Mouse (Mus musculus) embryonic facial prominence, embryonic 15.5 days (tissue): ENCODE measurements at regions not wholly inside any gene's neighbourhood (a gene's known extent, or its start where the extent isn't known, plus 50 kb on each side); places are given as distances from the start of the nearest gene placed in this dataset.

Source experiments
- ATAC-seq: fragments of 200-750 bp; cut with Nextera tagmentation; 2 replicates; pipeline ENCODE4 v1.8.0; 2017; ENCODE audit warnings: low read depth, moderate TSS enrichment; ENCODE audit not compliant: insufficient number of reproducible peaks, low FRiP score, low TSS enrichment
- H3K27ac ChIP-seq: fragments of 300-500 bp; sonication (generic); replicated peaks from 2 replicates; pipeline ENCODE4 v1.5.1; 2015; ENCODE audit warnings: mild to moderate bottlenecking, inconsistent platforms
- H3K27me3 ChIP-seq: fragments of 300-500 bp; sonication (generic); 2 replicates; pipeline ENCODE4 v1.6.1; 2015; ENCODE audit warnings: inconsistent platforms
- H3K36me3 ChIP-seq: fragments of 300-500 bp; sonication (generic); 2 replicates; pipeline ENCODE4 v1.6.1; 2015; ENCODE audit warnings: mild to moderate bottlenecking, inconsistent platforms
- H3K4me1 ChIP-seq: fragments of 300-500 bp; sonication (generic); 2 replicates; pipeline ENCODE4 v1.6.1; 2015; ENCODE audit warnings: inconsistent platforms
- H3K4me2 ChIP-seq: fragments of 300-500 bp; sonication (generic); replicated peaks from 2 replicates; pipeline ENCODE4 v1.6.1; 2015; ENCODE audit warnings: mild to moderate bottlenecking, inconsistent platforms
- H3K4me3 ChIP-seq: fragments of 300-500 bp; sonication (generic); replicated peaks from 2 replicates; pipeline ENCODE4 v1.5.1; 2015; ENCODE audit warnings: mild to moderate bottlenecking, inconsistent platforms
- H3K9ac ChIP-seq: fragments of 300-500 bp; sonication (generic); 2 replicates; pipeline ENCODE4 v1.6.1; 2015; ENCODE audit warnings: inconsistent platforms
- H3K9me3 ChIP-seq: fragments of 300-500 bp; sonication (generic); replicated peaks from 2 replicates; pipeline ENCODE4 v1.6.1; 2016; ENCODE audit warnings: inconsistent platforms
- WGBS: fragments of 180-500 bp; shearing (Covaris S2); methylation state at CpG from one replicate; pipeline ENCODE4 v1.1.7; 2015; 5-methylcytosine and 5-hydroxymethylcytosine counted together

DNA sequence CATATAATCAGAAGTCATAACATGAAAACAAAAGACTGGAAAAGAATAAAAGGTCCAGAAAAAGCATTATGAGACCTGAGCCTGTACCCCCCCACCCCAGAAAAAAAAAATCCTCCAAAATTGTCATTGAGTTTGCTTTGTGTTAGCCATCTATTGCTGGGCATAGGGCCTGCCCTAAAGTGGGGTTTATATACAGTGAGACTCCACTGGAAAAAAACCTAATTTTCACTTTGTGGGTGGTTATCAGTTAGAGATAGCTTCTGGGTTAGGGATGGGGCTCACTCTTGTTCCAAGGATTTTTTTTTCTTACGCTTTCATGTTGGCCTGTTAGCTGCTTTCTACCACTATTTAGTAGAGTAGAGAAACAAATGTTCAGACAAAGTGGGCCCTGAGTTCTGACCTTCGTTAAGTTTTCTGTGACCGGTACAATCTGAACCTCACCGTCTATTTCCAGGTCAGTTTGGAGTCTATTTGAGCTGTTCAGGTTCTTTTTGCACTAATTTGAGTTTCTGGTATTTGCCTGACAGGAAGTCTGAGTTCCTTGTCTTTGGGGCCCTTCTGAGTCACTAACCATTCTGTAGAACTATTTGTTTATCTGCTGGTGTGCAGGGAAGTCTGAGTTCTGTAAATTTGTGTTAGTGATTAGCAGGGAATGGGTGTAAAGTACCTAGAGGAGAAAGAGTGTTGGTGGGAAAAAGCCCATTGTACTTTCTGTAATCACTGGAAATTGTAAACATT, 208.1 kb downstream of the Parm1 start:
- Histone ChIP-seq H3K4me2 (no peak overlapping the region), H3K27ac (no peak overlapping the region), H3K4me1 (peaks cover 6% of the 10 kb centered on the region; the same call in 1 of the 2 replicates), H3K36me3 (no peaks in the 10 kb centered on the region), H3K9me3 (no peaks in the 10 kb centered on the region), H3K27me3 (no peaks in the 10 kb centered on the region), H3K4me3 (no peak overlapping the region), H3K9ac (no peak overlapping the region)
- WGBS = 78% methylated on average over 4 of the region's 4 CpGs
- no peak for ATAC-seq

DNA sequence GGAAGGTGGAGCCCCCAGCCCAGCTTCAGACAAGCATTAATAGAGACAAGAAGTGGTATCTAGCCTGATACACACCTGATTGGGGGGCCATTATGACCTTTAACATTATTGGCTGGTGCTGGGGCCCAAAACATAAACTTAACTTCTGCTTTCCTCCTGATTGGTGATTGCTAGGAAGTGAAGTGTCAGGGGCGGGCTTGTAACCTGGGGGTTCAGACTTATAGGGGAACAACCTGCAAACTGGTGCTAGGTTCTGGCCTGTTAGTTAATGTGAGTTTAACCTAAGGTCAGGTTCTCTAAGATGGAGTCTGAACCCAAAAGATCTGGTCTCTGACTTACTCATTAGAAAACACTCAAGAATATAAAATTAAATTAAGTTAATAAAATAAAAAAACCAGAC, 207.5 kb downstream of the Parm1 start:
- Histone ChIP-seq H3K4me3 (no peak overlapping the region), H3K36me3 (no peaks in the 10 kb centered on the region), H3K9me3 (no peaks in the 10 kb centered on the region), H3K4me2 (no peak overlapping the region), H3K27ac (no peak overlapping the region), H3K9ac (no peak overlapping the region), H3K27me3 (no peaks in the 10 kb centered on the region), H3K4me1 (peaks cover 6% of the 10 kb centered on the region; the same call in 1 of the 2 replicates)
- no peak for ATAC-seq
- WGBS = 100% methylated on average over 1 of the region's 1 CpGs

DNA sequence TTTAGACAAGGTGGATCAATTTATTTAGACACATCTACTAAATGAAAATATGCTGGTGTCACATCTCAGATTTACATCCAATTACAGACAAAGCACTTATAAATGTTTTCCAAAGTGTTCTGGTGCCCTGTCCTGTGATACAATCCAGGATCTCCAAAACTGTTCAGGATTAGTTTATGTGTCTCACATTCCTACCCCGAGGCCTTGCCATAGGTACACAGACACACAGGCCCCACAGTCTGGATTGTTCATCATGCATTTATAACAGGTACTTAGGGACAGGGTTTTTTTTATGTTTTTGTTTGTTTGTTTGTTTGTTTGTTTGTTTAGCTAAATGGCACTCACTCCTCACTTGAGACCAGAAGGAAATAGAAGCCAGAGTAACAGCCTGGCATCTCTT, 206.0 kb downstream of the Parm1 start:
- H3K4me3 ChIP-seq = no peak overlapping the region
- WGBS = 41% methylated on average over 1 of the region's 1 CpGs
- H3K4me1 ChIP-seq = peaks cover 6% of the 10 kb centered on the region; the same call in 1 of the 2 replicates
- H3K9ac ChIP-seq = no peak overlapping the region
- H3K36me3 ChIP-seq = no peaks in the 10 kb centered on the region
- H3K27ac ChIP-seq = no peak overlapping the region
- ATAC-seq = no peak
- no peaks in the 10 kb centered on the region for H3K27me3 ChIP-seq
- H3K9me3 ChIP-seq = no peaks in the 10 kb centered on the region
- H3K4me2 ChIP-seq = no peak overlapping the region

DNA sequence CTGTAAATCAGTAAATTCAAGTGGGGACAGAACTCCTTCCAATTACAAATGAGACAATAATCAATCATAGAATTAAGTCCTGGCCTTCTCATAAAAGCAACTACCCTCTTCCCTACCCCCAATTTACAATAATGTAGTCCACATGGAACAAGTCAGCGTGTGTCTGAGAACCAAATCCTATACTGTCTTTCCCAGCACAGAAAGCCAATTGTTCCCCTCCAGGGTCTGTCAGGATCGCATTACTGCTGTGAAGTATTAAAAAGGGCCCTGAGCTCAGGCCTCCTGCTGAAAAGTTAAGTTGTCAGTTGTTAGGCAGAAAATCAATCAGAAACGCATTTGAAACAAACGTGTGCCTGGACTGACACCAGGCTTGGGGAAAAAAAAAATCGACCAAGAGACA, 205.6 kb downstream of the Parm1 start:
- ATAC-seq = peak; percentile 54; the same call in 1 of the 2 replicates
- Histone ChIP-seq H3K4me3 (no peak overlapping the region), H3K27ac (no peak overlapping the region), H3K27me3 (no peaks in the 10 kb centered on the region), H3K4me2 (no peak overlapping the region), H3K9me3 (no peaks in the 10 kb centered on the region), H3K9ac (no peak overlapping the region), H3K4me1 (peaks cover 6% of the 10 kb centered on the region; the same call in 1 of the 2 replicates), H3K36me3 (no peaks in the 10 kb centered on the region)
- 12% methylated on average over 5 of the region's 5 CpGs for WGBS

DNA sequence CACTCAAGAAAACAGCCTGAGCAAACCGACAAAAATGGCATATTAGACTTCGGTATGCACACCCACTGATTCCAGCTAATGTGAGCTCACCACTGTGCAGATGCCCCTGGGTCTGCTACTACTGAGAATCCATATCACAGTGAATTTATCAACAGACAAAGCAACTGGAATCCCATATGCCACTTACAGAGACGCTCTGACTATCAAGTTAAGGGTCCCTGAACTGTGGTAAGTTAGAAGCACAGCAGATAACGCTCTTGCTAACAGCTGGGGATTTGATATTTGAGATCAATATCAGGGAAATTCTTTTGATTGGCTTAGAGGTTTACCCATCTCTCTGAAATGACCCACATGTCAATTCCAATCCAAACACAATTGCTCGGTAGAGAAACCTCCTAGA, 205.0 kb downstream of the Parm1 start:
- H3K4me3 ChIP-seq = no peak overlapping the region
- no peak overlapping the region for H3K27ac ChIP-seq
- no peaks in the 10 kb centered on the region for H3K27me3 ChIP-seq
- peaks cover 6% of the 10 kb centered on the region; the same call in 1 of the 2 replicates for H3K4me1 ChIP-seq
- ATAC-seq = no peak
- H3K9ac ChIP-seq = no peak overlapping the region
- no peaks in the 10 kb centered on the region for H3K9me3 ChIP-seq
- no peaks in the 10 kb centered on the region for H3K36me3 ChIP-seq
- H3K4me2 ChIP-seq = no peak overlapping the region
- 42% methylated on average over 5 of the region's 5 CpGs for WGBS

DNA sequence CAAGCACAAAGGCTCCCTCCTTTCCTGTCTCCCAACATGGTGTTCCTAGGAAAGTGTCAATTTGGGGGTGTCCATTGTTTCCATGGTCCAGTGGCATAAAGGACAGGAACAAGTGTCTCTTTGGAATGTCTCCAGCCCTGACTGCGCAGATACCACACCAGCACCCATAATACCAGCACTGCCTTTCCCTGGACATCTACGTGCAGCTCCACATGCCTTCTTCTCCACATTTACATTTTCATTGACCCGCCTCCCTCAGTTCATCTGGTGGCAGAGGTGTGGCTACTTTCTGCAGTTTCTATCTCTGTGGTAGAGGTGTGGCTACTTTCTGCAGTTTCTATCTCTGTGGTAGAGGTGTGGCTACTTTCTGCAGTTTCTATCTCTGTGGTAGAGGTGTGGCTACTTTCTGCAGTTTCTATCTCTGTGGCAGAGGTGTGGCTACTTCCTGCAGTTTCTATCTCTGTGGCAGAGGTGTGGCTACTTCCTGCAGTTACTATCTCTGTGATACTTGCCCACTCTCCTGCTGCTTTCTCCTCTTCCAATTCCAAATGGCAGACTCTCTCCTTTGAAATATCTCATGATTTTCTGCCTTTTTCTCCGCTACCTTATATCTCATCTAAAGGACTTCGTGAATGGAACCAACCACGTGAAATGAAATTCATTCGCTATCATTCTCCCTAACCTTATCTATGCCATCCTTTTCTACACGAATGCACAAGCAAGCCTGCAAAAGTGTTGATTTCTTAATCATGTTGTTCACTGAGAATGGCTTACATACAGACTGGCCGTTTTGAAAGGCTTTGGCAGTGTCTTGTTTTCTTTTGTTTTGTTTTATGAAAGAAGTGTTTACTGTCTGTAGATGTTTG, 204.0 kb downstream of the Parm1 start:
- Histone ChIP-seq H3K27me3 (no peaks in the 10 kb centered on the region), H3K9ac (no peak overlapping the region), H3K36me3 (no peaks in the 10 kb centered on the region), H3K4me1 (peaks cover 6% of the 10 kb centered on the region; the same call in 1 of the 2 replicates), H3K9me3 (no peaks in the 10 kb centered on the region), H3K27ac (no peak overlapping the region), H3K4me3 (no peak overlapping the region), H3K4me2 (no peak overlapping the region)
- ATAC-seq = no peak
- WGBS = 87% methylated on average over 9 of the region's 9 CpGs

DNA sequence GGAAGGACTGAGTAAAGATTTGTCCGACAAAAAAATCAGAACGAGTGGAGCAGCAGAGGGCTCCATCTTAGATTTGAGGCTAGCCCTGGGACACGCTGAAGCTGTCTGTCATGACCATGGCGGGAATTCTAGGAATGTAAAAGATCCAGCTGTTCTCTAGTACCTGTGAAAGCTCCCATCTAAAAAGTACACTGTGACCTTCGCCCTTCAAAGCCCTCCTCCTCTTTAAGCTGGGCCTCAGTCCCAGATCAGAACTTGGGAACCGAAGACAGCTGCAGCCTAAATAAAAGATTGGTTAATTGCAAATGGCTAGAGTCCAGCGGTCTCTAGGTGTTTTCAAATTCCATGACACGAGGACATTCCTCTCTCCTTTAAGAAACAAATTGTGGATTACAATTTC, 195.6 kb downstream of the Parm1 start:
- H3K4me1 ChIP-seq = no peaks in the 10 kb centered on the region
- no peaks in the 10 kb centered on the region for H3K36me3 ChIP-seq
- H3K27me3 ChIP-seq = no peaks in the 10 kb centered on the region
- H3K4me3 ChIP-seq = no peak overlapping the region
- H3K27ac ChIP-seq = no peak overlapping the region
- no peak overlapping the region for H3K4me2 ChIP-seq
- 33% methylated on average over 8 of the region's 8 CpGs for WGBS
- no peak for ATAC-seq
- no peak overlapping the region for H3K9ac ChIP-seq
- no peaks in the 10 kb centered on the region for H3K9me3 ChIP-seq

DNA sequence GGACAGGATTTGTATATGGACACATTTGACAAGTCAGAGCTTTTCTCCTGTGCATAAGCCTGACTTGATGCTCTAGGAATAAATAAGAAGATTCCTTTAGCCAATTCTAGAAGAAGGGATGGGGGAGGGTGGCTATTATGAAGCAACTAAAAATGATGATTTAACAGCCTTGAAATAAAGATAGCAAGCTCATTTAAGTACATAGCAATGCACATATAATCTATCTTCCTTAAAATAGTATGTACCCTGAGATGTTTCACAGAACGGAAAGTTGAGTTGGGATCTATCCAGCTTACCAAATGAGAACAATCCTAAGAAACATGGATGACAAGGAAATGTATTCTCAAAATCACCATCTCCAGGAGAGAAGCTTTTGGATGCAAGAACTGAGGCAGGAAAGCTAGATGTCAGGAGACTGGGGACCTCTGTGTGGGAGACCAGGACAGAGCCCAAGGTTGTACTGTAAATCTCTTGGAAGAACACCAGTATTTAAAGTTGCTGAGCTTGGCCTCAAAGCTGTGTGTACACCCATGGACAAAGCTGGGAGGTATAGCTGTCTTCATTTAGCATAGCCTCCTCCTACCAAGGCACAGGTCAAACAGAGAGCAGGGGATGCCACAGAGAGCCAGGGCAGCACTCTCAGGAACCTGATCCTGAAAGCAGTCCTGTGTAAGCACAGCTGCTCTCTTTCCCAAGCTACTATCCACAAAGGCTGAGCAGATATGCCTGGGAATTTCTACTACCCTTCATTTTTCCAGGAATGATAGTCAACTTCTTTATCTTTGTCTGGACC, 192.3 kb downstream of the Parm1 start:
- H3K4me1 ChIP-seq = no peaks in the 10 kb centered on the region
- H3K9ac ChIP-seq = no peak overlapping the region
- H3K27ac ChIP-seq = no peak overlapping the region
- no peak overlapping the region for H3K4me3 ChIP-seq
- H3K27me3 ChIP-seq = no peaks in the 10 kb centered on the region
- ATAC-seq = no peak
- H3K4me2 ChIP-seq = no peak overlapping the region
- H3K9me3 ChIP-seq = no peaks in the 10 kb centered on the region
- no peaks in the 10 kb centered on the region for H3K36me3 ChIP-seq
- 74% methylated on average over 1 of the region's 1 CpGs for WGBS

DNA sequence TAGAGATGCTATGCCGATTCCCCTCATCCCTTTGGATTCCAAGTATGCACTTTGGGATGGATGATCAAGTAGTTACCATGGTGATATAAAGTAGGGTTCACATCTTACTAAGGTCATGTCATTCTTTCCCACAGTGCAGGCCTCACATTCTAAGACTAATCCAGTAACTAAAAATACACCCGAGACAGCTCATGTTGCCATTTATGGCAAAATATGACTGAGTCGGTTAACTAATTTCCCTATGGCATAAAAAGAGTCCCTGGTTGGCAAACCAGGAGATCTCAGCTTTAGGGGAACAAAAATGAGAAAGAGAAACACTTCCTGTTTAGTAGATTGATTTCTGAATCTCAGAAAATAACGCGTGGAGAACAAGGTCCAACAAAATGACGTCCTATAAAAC, 190.7 kb downstream of the Parm1 start:
- H3K9me3 ChIP-seq = no peaks in the 10 kb centered on the region
- no peak overlapping the region for H3K9ac ChIP-seq
- H3K36me3 ChIP-seq = no peaks in the 10 kb centered on the region
- H3K27ac ChIP-seq = no peak overlapping the region; the same call in 1 of the 2 replicates
- H3K4me2 ChIP-seq = no peak overlapping the region
- no peaks in the 10 kb centered on the region for H3K27me3 ChIP-seq
- H3K4me3 ChIP-seq = no peak overlapping the region
- WGBS = 64% methylated on average over 6 of the region's 6 CpGs
- no peak for ATAC-seq
- no peaks in the 10 kb centered on the region for H3K4me1 ChIP-seq

DNA sequence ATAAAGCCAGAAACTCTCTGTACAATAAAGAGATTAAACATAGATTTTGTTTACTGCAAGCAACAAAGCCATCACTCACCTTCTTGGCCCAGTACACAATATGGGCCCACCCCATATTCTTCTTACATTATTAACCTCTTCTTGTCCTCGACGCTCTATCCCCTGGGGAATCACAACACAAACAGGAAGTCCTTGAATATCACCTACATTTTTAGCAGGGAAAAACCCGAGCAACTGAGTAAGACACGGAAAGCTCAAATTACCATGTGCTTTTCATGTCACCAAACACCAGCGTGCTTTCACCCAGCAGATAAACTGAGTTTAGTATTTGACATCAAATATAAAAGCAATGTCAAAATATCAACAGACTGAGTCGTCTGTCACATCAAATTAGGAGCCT, 179.7 kb downstream of the Parm1 start:
- Histone ChIP-seq H3K36me3 (no peaks in the 10 kb centered on the region), H3K4me2 (no peak overlapping the region), H3K27me3 (no peaks in the 10 kb centered on the region), H3K4me1 (no peaks in the 10 kb centered on the region), H3K27ac (no peak overlapping the region), H3K9ac (no peak overlapping the region), H3K4me3 (no peak overlapping the region), H3K9me3 (no peaks in the 10 kb centered on the region)
- no peak for ATAC-seq
- WGBS = 57% methylated on average over 6 of the region's 6 CpGs

DNA sequence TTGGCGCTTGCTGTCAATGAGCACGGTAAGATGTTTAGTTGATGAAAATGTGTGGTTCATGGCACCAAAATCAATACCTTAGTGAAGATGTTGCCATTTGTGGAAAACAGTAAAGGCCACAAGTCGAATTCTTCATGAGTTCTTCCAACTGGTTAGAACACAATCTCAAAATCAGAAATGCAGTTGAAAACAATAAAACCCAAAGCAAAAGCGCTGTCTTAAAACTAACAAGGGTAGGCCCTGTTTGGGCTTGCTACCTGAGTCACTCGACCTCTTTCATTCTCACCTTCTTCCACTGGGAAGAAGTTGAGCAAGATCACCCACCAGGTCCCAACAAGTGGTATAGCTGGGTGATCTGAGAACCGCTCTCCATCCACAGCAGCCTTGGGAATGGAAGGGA, 179.1 kb downstream of the Parm1 start:
- Histone ChIP-seq H3K9ac (no peak overlapping the region), H3K27ac (no peak overlapping the region)

More for the DNA sequence above, 179.1 kb downstream of the Parm1 start:
- H3K36me3 ChIP-seq = no peaks in the 10 kb centered on the region
- H3K4me2 ChIP-seq = no peak overlapping the region
- ATAC-seq = no peak
- H3K4me3 ChIP-seq = no peak overlapping the region
- 80% methylated on average over 6 of the region's 6 CpGs for WGBS
- no peaks in the 10 kb centered on the region for H3K9me3 ChIP-seq
- no peaks in the 10 kb centered on the region for H3K4me1 ChIP-seq
- H3K27me3 ChIP-seq = no peaks in the 10 kb centered on the region
